Mouse (Mus musculus): ENCODE results near the gene Foxj3. TPM values are rescaled to one million over a fixed set of nuclear protein-coding genes. Genes with fewer than 3 reads are reported as not detected.

Gene Foxj3
- total and polyA plus RNA-seq, 3 experiments: 13.4 to 33.9 (median 15.3) TPM

DNA sequence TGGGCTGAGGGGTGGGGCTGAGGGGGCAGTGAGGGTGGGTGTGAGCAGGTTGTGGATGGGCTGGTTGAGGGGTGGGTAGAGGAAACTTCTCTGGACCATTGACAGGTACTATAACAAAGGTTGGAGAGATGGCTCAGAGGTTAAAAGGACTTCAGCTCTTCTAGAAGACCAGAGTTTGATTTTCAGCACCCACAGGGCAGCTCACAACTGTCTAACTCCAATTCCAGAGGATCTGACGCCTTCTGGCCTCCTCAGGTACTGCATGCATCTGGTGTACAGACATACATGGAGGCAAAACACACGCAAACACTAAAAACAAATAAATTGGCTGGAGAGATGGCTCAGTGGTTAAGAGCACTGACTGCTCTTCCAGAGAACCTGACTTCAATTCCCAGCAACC lies 25.2 kb upstream of the Foxj3 start:
- TF ChIP-seq CTCF (conservative IDR thresholded peaks at IDR 0.05 in 1 of 2, IDR thresholded peaks at IDR 0.05 in 1 of 2; ENCODE audit: low read depth in 2 of 2, low read length in 2 of 2) (peak in 1 of 2 experiments; percentile 19; a peak in 2 of 4 replicates), SMC3 (IDR thresholded peaks at IDR 0.05; ENCODE audit: low read depth, low read length) (peak; percentile 11; the same call in 1 of the 2 replicates), CHD1 (IDR thresholded peaks at IDR 0.05; ENCODE audit: low read depth, low read length) (no peak), SIN3A (IDR thresholded peaks at IDR 0.05; ENCODE audit: low read length) (0 out of 2 replicates have a peak, but pooled peaks have one; percentile 20)
- in situ Hi-C loops (cut with MboI; ENCODE audit: low pct_ligation_motif_present, low pct_unique_long_range_greater_than_20kb, low sequenced_read_pairs) (no loop called here), dilution Hi-C loops (cut with MboI; ENCODE audit: extremely low pct_ligation_motif_present, extremely low pct_unique_long_range_greater_than_20kb, low sequenced_read_pairs) (no loop called here)
- Histone ChIP-seq H3K9ac (ENCODE audit: insufficient read depth, low read depth) (no peak overlapping the region), H3K9me3 (replicated peaks; ENCODE audit: low read length) (no peaks in the 10 kb centered on the region), H3K27me3 (replicated peaks) (no peaks in the 10 kb centered on the region), H3K36me3 (replicated peaks in 1 of 2; ENCODE audit: control insufficient read depth in 1 of 2, insufficient read depth in 1 of 2, low read length in 1 of 2) (no peaks in the 10 kb centered on the region), H3K4me1 (ENCODE audit: control insufficient read depth in 1 of 2, insufficient read depth in 2 of 2) (peaks cover 0 to 6% of the 10 kb centered on the region in 2 experiments; a peak in 2 of 4 replicates), H3K4me2 (ENCODE audit: insufficient read depth, low read depth, poor library complexity, severe bottlenecking) (no peak overlapping the region), H3K4me3 (replicated peaks in 1 of 3; ENCODE audit: low read depth in 2 of 3, low read length in 2 of 3, poor library complexity in 1 of 3) (no peak overlapping the region), H3K27ac (ENCODE audit: insufficient read depth, low read depth) (no peak overlapping the region), H3K79me2 (replicated peaks; ENCODE audit: control insufficient read depth, extremely low read depth, insufficient read depth, poor library complexity, severe bottlenecking) (no peaks in the 10 kb centered on the region)
- DNase-seq (ENCODE audit: extremely low read depth): peak; percentile 15

GRCm38 (mm10) chr4:119512731-119513141 lies 24.1 kb upstream of the Foxj3 start:
- no peak overlapping the region for H3K9ac ChIP-seq (ENCODE audit: insufficient read depth, low read depth)
- no peak for DNase-seq (ENCODE audit: extremely low read depth)
- in situ Hi-C loops (cut with MboI; ENCODE audit: low pct_ligation_motif_present, low pct_unique_long_range_greater_than_20kb, low sequenced_read_pairs): no loop called here
- H3K79me2 ChIP-seq (replicated peaks; ENCODE audit: control insufficient read depth, extremely low read depth, insufficient read depth, poor library complexity, severe bottlenecking): no peaks in the 10 kb centered on the region
- H3K36me3 ChIP-seq (replicated peaks in 1 of 2; ENCODE audit: control insufficient read depth in 1 of 2, insufficient read depth in 1 of 2, low read length in 1 of 2): no peaks in the 10 kb centered on the region
- TF ChIP-seq USF1 (IDR thresholded peaks at IDR 0.05; ENCODE audit: low read depth, low read length) (no peak), ZNF384 (IDR thresholded peaks at IDR 0.05; ENCODE audit: low read depth, low read length) (no peak)
- H3K4me1 ChIP-seq (ENCODE audit: control insufficient read depth in 1 of 2, insufficient read depth in 2 of 2): peaks cover 0 to 6% of the 10 kb centered on the region in 2 experiments; a peak in 2 of 4 replicates
- H3K27me3 ChIP-seq (replicated peaks): no peaks in the 10 kb centered on the region
- no peak overlapping the region for H3K4me3 ChIP-seq (replicated peaks in 1 of 3; ENCODE audit: low read depth in 2 of 3, low read length in 2 of 3, poor library complexity in 1 of 3)
- dilution Hi-C loops (cut with MboI; ENCODE audit: extremely low pct_ligation_motif_present, extremely low pct_unique_long_range_greater_than_20kb, low sequenced_read_pairs): no loop called here
- no peak overlapping the region for H3K27ac ChIP-seq (ENCODE audit: insufficient read depth, low read depth)
- H3K9me3 ChIP-seq (replicated peaks; ENCODE audit: low read length): no peaks in the 10 kb centered on the region
- H3K4me2 ChIP-seq (ENCODE audit: insufficient read depth, low read depth, poor library complexity, severe bottlenecking): no peak overlapping the region

GRCm38 (mm10) chr4:119523575-119523974 lies 13.2 kb upstream of the Foxj3 start:
- no peak for DNase-seq (ENCODE audit: extremely low read depth)
- H3K9ac ChIP-seq (ENCODE audit: insufficient read depth, low read depth): no peak overlapping the region
- no peaks in the 10 kb centered on the region for H3K27me3 ChIP-seq (replicated peaks)
- H3K27ac ChIP-seq (ENCODE audit: insufficient read depth, low read depth): no peak overlapping the region
- 0 out of 4 replicates have a peak, but pooled peaks cover 0 to 2% of the 10 kb centered on the region in 2 experiments for H3K4me1 ChIP-seq (ENCODE audit: control insufficient read depth in 1 of 2, insufficient read depth in 2 of 2)
- dilution Hi-C loops (cut with MboI; ENCODE audit: extremely low pct_ligation_motif_present, extremely low pct_unique_long_range_greater_than_20kb, low sequenced_read_pairs) (no loop called here), in situ Hi-C loops (cut with MboI; ENCODE audit: low pct_ligation_motif_present, low pct_unique_long_range_greater_than_20kb, low sequenced_read_pairs) (no loop called here)
- no peaks in the 10 kb centered on the region for H3K79me2 ChIP-seq (replicated peaks; ENCODE audit: control insufficient read depth, extremely low read depth, insufficient read depth, poor library complexity, severe bottlenecking)
- no peak overlapping the region for H3K4me3 ChIP-seq (replicated peaks in 1 of 3; ENCODE audit: low read depth in 2 of 3, low read length in 2 of 3, poor library complexity in 1 of 3)
- no peak overlapping the region for H3K4me2 ChIP-seq (ENCODE audit: insufficient read depth, low read depth, poor library complexity, severe bottlenecking)
- TF ChIP-seq SMC3 (IDR thresholded peaks at IDR 0.05; ENCODE audit: low read depth, low read length) (no peak), POLR2A (IDR thresholded peaks at IDR 0.05; ENCODE audit: low read depth, low read length) (no peak), UBTF (IDR thresholded peaks at IDR 0.05; ENCODE audit: low read depth, low read length) (no peak), NELFE (IDR thresholded peaks at IDR 0.05; ENCODE audit: low read depth, low read length) (no peak), RCOR1 (conservative IDR thresholded peaks at IDR 0.05; ENCODE audit: low read depth, low read length) (no peak), MEF2A (IDR thresholded peaks at IDR 0.05; ENCODE audit: borderline replicate concordance, low read depth, low read length) (no peak), MAZ (IDR thresholded peaks at IDR 0.05; ENCODE audit: low read depth, low read length) (no peak), MAX (IDR thresholded peaks at IDR 0.05; ENCODE audit: low read length) (no peak), TBP (conservative IDR thresholded peaks at IDR 0.05; ENCODE audit: low read depth, low read length) (no peak), USF2 (conservative IDR thresholded peaks at IDR 0.05; ENCODE audit: low read depth, low read length) (no peak), NRF1 (IDR thresholded peaks at IDR 0.05; ENCODE audit: low read depth, low read length) (no peak), BHLHE40 (IDR thresholded peaks at IDR 0.05; ENCODE audit: low read depth, low read length) (no peak), KAT2A (IDR thresholded peaks at IDR 0.05; ENCODE audit: insufficient replicate concordance, low read length) (no peak), CHD2 (IDR thresholded peaks at IDR 0.05; ENCODE audit: low read length) (no peak), CHD1 (IDR thresholded peaks at IDR 0.05; ENCODE audit: low read depth, low read length) (no peak)
- no peaks in the 10 kb centered on the region for H3K9me3 ChIP-seq (replicated peaks; ENCODE audit: low read length)
- no peaks in the 10 kb centered on the region for H3K36me3 ChIP-seq (replicated peaks in 1 of 2; ENCODE audit: control insufficient read depth in 1 of 2, insufficient read depth in 1 of 2, low read length in 1 of 2)

Data from CH12.LX (cell line).